Mouse (Mus musculus): ENCODE measurements around the gene Flt1. TPM values are rescaled to one million over a fixed set of nuclear protein-coding genes. Genes with fewer than 3 reads are reported as not detected.
A peak's percentile ranks its signal among the peaks of the same experiment; 100 is the strongest.

Flt1 gene
- total RNA-seq, 4 experiments from 2014 or later, result 32.9 to 40.4 (median 35.7) TPM

DNA sequence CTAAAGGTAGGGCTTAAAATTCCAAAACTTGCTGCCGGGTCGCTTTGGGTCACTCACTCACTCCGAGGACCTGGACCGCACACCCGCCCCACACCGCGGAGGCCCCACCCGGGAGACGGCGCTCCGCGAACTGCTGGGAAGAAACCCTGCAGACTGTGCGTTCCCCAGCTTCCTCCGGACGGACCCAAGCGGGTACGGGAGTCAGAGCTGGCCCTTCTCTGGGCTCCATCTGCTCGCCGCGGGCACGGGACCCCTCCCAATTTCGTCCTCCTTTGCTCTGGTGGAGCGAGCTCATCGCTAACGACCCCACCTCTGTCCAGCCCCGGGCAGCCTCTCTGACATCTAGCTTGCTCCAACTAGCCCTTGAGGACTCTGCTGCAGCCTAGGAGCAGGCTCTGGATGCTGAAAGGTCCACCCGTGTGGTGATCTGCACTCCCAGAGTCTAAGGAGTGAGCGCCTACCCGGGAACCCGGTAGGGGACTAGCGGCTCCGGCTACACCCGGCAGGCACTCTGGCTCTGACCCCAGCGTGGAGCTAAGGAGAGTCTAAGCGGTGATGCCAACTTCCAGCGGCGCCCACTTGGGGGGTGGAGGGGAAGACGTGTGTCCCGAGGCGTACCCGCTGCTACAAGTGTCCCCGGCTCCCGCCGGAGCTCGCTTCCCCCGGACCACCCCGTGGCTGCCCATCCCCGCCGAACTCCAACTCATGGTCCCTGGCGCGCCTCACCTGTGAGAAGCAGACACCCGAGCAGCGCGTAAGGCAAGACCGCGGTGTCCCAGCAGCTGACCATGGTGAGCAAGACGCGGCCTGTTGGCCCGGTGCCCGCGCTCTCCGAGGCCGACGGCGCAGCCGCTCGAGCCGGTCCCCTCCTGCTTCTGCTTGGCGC, 623 bp downstream of the Flt1 start:
- DNase-seq (ENCODE audit: low spot score in 2 of 2), result no peak

- no peak for DNase-seq (ENCODE audit: low spot score in 2 of 2)
Measured at GRCm38 (mm10) chr5:147724391-147724790, 1.4 kb downstream of the Flt1 start.

GRCm38 (mm10) chr5:147723811-147724210, 2.0 kb downstream of the Flt1 start:
- DNase-seq (ENCODE audit: low spot score in 2 of 2), result no peak

- no peak for DNase-seq (ENCODE audit: low spot score in 2 of 2)
Measured at GRCm38 (mm10) chr5:147721438-147721837, 4.4 kb downstream of the Flt1 start.

DNA sequence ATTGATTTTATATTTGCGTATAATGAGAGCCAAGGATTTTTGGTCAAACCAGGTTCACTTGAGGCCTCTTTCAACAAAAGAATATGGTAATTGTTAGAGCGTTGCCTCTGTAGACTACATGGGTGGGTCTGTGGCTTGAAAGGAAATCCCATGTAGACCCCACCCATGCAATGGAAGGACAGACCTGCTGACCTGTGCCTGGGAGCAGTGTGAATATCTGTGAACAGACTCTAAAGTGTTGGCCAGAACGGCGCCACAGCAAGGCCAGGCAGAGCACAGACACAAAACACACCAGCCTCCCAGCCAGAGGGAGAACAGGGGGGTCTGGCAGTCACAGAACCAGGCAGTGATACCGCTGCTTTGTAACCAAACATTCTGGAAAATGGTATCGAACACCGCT, 7.5 kb downstream of the Flt1 start:
- no peak for DNase-seq (ENCODE audit: low spot score in 2 of 2)

- DNase-seq (ENCODE audit: low spot score in 2 of 2), result no peak
Measured at GRCm38 (mm10) chr5:147716697-147717217, 9.1 kb downstream of the Flt1 start.

DNA sequence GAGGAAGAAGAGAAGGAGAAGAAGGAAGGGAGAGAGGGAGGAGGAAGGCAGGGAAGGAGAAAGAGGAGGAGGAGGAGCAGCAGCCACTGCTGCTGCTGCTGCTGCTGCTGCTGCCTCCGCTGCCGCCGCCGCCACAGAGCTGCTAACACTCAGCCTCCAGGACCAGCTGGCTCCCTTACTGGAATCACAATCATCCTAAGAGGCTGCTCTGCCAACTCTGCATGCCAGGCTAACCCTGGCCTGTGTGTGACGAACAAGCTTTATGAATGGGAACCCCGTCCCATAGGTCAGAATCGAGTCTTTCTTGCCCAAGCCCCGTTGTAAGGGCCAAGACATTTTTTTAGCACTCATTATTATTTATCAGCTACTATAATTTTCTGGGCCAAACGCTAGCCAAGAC, 9.5 kb downstream of the Flt1 start:
- DNase-seq (ENCODE audit: low spot score in 2 of 2), result peak in 1 of 2 experiments; percentile 11

GRCm38 (mm10) chr5:147715391-147715790, 10.4 kb downstream of the Flt1 start:
- no peak for DNase-seq (ENCODE audit: low spot score in 2 of 2)

- no peak for DNase-seq (ENCODE audit: low spot score in 2 of 2)
Measured at GRCm38 (mm10) chr5:147708500-147708899, 17.3 kb downstream of the Flt1 start.

- peak in 1 of 2 experiments; percentile 12 for DNase-seq (ENCODE audit: low spot score in 2 of 2)
Measured at GRCm38 (mm10) chr5:147707479-147707878, 18.3 kb downstream of the Flt1 start.

- no peak for DNase-seq (ENCODE audit: low spot score in 2 of 2)
Measured at GRCm38 (mm10) chr5:147704890-147705289, 20.9 kb downstream of the Flt1 start.

DNA sequence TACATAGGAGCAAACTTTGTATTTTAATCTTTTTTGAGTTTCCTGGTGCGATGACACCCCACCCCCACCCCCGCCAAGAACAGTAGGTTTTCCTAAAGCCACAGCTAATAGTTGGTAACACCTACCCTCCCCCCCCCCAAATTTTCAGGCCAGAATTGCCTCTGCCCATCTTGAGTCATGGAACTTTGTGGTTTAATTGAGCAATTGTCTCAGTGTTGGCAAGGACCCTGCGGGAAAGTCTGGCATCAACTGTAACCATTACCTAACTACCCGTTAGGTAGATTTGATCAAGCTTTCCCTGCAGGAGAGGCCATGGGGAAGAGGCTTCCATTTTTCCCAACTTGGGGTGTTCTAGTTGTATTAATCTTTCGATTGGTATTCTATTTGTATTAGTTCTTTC, 23.4 kb downstream of the Flt1 start:
- no peak for DNase-seq (ENCODE audit: low spot score in 2 of 2)

DNA sequence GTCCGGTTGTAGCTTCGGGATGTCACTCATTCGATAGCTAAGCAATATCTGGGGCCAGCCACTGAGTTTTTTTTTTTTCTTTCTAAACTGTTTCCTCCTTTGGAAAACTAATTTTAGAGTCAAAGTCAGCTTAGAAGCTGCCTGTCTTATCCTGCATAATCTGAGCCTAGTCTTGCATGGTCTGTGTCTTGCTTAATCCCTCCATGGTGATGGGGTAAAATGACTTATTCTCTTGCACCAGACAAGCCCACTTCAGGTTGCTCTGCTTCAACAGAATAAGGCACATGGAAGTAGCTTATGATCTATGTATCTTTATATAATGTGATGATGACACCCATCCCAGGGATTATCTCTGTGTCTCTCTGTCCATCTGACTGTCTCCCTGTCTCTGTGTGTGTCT, 24.8 kb downstream of the Flt1 start:
- no peak for DNase-seq (ENCODE audit: low spot score in 2 of 2)

DNA sequence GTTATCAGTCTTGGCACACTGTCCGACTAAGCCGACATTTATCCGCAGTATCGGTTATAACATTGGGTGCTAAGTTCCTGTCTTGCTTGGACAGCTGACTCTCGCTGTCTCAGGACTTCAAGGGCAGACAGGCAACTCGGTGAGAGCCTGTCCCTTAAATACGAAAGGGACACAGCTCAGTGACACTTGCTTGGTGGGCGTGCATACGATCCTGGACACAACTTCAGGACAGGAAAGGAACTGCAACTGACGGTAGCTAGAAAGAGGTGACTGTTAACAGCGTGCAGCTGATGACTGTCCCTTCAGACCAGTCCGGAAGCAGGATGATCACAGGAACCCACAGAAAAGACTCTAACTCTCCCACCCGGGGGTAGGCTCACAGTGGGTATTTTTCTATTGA, 27.8 kb downstream of the Flt1 start:
- DNase-seq (ENCODE audit: low spot score in 2 of 2), result no peak

DNA sequence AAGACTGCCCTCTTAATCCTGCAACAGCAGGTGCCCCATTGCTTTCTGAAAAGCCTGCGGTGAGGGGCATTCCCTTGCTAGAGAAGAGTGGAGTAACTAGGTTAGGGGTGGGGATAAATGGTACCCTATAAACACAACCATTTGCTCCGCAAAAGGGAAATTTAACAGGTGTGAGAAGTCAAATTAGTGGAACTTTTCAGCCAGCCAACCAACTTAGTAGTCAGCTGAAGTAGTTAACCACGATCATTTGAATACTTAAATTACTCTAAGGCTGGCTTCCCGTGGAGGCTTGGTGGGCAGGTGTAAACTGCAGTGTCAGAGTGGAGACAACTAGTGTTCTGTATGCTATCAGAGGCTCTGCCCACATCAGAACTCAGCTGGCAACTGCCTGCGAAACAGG, 28.6 kb downstream of the Flt1 start:
- DNase-seq (ENCODE audit: low spot score in 2 of 2), result no peak

DNA sequence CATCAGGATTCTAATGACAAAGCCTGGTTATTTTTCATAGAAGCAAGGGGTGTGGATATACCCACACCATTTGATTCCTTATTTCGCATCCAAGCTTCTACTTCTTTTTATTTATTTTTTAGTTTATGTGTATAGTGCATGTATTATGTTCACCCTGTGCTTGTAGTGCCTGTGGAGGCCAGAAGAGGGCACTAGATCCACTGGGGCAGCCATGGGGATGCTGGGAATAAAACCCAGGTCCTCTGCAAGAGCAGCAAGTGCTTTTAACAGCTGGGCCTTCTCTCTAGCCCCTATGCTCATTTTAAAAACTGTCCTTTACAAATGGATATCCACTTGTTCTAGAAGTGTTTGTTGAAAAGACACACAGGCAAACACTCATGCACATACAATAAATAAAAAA, 33.2 kb downstream of the Flt1 start:
- DNase-seq (ENCODE audit: low spot score in 2 of 2), result no peak

GRCm38 (mm10) chr5:147683707-147684323, 42.0 kb downstream of the Flt1 start:
- DNase-seq (ENCODE audit: low spot score in 2 of 2), result no peak

GRCm38 (mm10) chr5:147681224-147681623, 44.6 kb downstream of the Flt1 start:
- DNase-seq (ENCODE audit: low spot score in 2 of 2), result no peak

DNA sequence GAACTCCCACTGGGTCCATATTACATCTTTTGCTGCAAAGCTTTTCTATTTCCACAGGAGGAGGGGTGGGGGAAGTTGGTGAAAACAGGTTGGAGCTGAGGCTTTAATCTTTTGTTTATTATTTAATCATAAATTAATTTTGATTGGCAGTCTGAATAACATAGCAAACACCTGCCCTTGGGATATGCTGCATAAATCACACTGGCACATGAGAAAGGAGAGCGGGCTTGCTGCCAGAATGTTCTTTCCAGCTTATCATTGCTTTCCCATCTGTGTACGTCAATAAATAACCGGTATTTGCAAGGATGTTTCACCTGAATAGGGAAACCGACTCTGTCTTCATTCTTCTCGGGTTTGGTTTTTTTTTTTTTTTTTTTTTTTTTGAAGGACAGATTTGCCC, 45.1 kb downstream of the Flt1 start:
- DNase-seq (ENCODE audit: low spot score in 2 of 2), result no peak

GRCm38 (mm10) chr5:147679316-147679715, 46.5 kb downstream of the Flt1 start:
- no peak for DNase-seq (ENCODE audit: low spot score in 2 of 2)

GRCm38 (mm10) chr5:147675791-147676190, 50.0 kb downstream of the Flt1 start:
- DNase-seq (ENCODE audit: low spot score in 2 of 2), result no peak

DNA sequence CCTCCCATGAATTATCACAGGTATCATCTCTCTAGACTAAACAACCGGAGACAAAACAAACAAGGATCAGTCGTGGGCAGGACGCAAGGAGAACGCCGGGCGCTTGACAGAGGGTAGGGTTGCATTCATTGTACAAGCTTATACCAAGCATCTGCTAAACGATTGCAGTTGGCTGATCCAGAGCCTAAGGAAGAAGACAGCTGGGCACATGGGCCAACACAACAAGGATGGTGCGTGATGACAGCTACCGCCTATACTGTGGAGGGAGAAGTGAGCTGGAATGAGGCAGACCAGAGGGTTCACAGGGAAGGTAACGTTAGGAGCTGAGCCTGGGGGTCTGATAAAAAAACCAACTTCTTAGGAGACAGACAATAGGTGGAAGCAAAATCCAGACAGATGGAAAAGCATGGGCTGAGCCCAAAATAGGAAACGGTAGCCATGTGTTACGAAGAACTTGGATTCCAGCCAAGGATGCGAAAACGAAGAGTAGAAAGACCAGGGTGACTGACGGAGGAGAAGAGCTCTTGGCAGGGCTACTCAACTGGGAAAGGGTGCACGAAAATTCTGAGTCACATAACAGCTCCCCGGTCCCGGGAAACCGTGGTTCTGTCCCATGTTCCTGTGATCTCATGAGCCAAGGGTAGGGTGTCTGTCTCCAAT, 53.9 kb downstream of the Flt1 start:
- peak; percentile 8 to 21 for DNase-seq (ENCODE audit: low spot score in 2 of 2)
